Mouse (Mus musculus) heart, postnatal 0 days (tissue): ENCODE results near the gene Chrne.

ENCODE experiments used
- CTCF ChIP-seq: IDR thresholded peaks from 2 replicates; pipeline ENCODE4 v1.5.1; 2016; ENCODE audit warnings: antibody characterized with exemption, control low read depth, low read depth
- EP300 ChIP-seq: IDR thresholded peaks from 2 replicates; pipeline ENCODE4 v1.6.1; 2016; ENCODE audit warnings: antibody characterized with exemption, low read depth

- TF ChIP-seq CTCF, result no peak
- no peak for TF ChIP-seq EP300
Measured at GRCm38 (mm10) chr11:70621972-70622814, 3.2 kb upstream of the Chrne start.
